Mouse (Mus musculus): ENCODE data around the gene Tbx3. TPM values are rescaled to one million over a fixed set of nuclear protein-coding genes. Genes with fewer than 3 reads are reported as not detected.
A peak's percentile ranks its signal among the peaks of the same experiment; 100 is the strongest.

The Tbx3 gene
- total RNA-seq, 2 experiments from 2014 or later = 3.5 to 3.6 TPM

DNA sequence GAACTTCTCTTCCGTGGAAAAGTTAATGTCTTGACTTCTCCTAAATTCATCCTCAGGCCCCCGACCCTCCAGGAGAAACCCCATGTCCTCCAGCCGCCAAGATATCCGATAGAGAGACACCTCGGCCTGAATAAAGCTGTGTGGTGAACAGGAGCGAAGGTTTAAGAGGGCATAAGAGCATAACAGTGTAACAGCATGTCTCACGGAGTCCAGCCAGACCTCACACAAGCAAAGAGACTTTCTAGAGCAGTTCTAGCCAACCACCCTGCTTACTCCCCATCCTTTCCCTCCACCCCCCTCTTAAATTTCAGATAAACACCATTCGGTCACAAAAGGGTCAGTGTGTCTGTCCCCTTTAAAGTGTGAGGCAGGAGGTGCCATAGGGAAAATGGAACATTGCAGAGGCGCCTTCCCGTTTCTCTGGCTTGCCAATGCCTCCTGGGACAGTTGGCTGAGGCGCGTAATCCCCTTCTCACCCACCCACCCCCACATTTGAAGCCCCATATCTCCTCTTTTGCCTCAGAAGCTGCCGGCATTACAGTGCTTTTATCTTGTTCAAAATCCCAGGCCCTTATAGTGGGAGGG is 3.0 kb upstream of the Tbx3 start:
- DNase-seq (ENCODE audit: low spot score in 2 of 2) = no peak
- H3K4me3 ChIP-seq = no peak overlapping the region
- H3K27ac ChIP-seq = no peak overlapping the region
- TF ChIP-seq CTCF (conservative IDR thresholded peaks at IDR 0.05) = no peak

DNA sequence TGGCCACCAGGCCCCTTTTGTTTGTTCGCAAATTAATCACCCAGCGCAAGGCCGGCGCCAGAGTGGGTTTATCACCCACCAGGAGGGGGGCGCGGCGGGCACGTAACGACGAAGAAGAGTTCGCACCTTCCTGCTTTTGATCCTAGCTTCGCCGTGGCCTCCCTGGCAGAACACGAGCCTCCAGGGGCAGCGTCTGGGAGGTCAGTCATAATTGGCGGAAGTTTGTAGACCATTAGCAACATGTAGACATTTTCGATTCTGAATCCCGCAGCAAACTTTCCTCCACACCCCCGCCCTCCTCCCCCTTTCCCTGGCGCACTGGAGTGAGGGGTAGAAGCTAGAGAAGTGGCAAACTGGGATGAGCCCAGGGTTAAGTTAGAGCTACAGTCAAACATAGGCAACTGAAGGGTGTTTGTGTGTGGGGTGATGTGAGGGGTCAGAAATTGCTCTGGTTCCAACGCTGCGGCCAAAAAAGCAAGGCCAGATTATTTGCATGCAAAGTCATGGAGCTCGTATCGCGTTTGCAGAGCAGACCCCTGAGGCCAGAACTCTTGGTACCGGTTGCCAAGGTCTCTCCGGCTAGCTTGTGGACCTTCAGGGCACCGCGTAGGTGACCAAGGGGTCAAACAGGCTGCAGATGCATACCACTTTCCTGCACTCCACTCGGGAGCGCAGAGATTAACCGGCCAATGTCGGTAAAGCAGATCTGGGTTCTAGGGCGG is 2.1 kb upstream of the Tbx3 start:
- TF ChIP-seq CTCF (conservative IDR thresholded peaks at IDR 0.05) = no peak
- H3K4me3 ChIP-seq = no peak overlapping the region
- H3K27ac ChIP-seq = no peak overlapping the region
- no peak for DNase-seq (ENCODE audit: low spot score in 2 of 2)

DNA sequence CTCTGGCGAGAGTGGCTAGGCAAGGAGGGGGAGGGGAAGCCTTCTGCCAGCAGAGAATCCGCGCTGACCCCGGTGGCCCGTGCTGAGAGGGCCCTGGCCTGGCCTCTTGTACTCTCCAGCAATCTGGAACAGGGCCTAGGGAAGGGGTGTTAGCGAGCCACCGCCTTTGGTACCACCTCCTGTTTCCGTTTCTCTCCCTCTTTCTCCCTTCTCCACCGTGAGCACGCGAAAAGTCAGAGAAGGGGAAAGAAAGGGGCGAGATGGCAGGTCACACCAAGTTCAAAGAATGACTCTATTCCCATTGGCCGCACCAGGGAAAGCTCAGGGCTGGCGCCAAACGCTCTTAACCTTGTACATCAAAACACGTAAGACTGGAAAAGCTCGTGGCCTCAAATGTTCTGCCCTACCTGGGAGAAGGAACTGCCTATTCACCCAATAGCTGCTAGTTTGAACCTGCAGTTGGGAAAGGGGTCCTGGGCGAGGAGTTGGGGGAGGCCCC is 1.5 kb upstream of the Tbx3 start:
- Histone ChIP-seq H3K27ac (no peak overlapping the region), H3K4me3 (no peak overlapping the region)
- DNase-seq (ENCODE audit: low spot score in 2 of 2) = no peak
- TF ChIP-seq CTCF (conservative IDR thresholded peaks at IDR 0.05) = no peak

DNA sequence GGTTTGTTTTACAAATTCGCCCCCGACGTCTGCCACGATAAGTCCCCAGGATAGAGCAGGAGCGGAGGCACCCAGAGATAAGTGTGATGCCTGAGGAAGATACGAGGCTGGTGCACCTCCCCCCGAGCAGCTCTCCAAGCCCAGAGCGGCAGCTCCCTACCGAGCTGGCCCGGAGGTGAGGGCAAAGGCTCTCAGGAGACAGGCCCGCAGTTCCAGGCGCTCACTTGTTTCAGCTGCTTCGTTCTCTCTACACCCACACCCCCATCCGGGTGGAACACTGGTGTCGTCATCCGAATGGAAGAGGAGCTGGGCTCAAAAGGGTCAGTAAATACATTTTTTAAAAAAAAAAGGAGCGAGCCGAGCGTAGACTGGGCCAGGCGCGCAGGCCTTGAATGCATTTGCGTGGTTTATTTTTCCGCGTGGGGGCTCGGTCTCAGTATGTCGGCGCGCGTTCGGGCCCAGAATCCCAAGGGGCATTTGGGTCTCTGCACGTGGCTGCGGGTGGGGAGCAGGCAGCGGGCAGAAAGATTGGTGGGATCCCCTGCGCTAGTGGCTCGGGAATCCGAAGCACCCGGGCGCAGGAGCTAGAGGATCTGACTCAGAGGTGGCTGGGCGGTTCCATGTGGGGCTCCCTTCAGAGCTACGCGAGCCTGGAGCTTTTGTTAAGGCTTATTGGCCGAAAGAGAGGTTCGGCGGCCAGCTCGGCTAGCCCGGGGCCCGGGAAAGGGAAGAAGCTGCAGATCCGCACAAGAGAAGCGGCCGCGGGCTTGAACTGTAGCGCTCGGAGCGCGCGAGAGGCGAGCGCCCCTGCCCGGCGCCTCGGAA is 516 bp upstream of the Tbx3 start:
- TF ChIP-seq CTCF (conservative IDR thresholded peaks at IDR 0.05) = no peak
- Histone ChIP-seq H3K4me3 (peak overlapping the region; percentile 34), H3K27ac (peak overlapping the region; percentile 72)
- peak in 1 of 2 experiments; percentile 6 for DNase-seq (ENCODE audit: low spot score in 2 of 2)

DNA sequence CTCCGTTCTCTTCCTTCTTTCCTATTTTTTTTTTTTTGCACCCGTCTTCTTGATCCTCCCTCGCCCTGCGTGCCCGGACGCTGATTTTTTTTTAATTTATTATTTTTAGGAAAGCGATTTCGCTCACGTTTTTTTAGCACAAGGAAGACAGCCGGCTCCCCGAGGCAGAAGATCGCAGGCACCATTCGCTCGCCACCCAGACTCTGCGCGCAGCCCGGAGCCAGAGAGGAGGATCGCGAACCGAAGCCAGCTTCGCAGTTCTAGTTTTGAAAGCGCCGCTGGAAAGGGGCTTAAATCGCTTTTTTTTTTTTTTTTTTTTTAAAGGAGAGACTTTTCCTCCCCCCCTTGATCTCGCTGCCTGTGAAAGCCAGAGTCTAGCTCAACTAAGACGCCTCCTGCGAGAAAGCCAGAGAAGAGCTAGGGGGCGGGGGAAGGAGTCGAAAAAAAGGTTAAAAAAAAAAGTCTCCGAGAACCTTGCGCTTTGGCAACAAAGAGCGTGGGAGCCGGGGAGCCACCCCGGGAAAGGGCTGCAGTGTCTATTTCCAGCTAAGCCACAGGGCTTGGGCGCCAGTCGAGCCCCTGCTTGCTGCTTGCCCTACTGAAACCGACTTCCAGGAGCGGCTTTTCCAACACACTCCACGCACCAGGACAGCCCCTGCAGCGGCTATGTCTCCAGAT is 794 bp downstream of the Tbx3 start:
- H3K4me3 ChIP-seq = peak overlapping the region; percentile 34
- no peak for TF ChIP-seq CTCF (conservative IDR thresholded peaks at IDR 0.05)
- peak overlapping the region; percentile 56 for H3K27ac ChIP-seq

DNA sequence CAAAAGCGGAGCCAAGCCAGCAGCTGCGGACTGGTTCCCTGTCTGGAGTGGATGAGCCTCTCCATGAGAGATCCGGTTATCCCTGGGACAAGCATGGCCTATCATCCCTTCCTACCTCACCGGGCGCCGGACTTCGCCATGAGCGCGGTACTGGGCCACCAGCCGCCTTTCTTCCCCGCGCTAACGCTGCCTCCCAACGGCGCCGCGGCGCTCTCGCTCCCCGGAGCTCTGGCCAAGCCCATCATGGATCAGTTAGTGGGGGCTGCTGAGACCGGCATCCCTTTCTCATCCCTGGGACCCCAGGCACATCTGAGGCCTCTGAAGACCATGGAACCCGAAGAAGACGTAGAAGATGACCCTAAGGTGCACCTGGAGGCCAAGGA is 1.5 kb downstream of the Tbx3 start:
- DNase-seq (ENCODE audit: low spot score in 2 of 2) = no peak
- Histone ChIP-seq H3K27ac (peak overlapping the region; percentile 56), H3K4me3 (peak overlapping the region; percentile 34)
- 0 out of 2 replicates have a peak, but pooled peaks have one; percentile 3 for TF ChIP-seq CTCF (conservative IDR thresholded peaks at IDR 0.05)

More for the DNA sequence above, 794 bp downstream of the Tbx3 start:
- no peak for DNase-seq (ENCODE audit: low spot score in 2 of 2)

DNA sequence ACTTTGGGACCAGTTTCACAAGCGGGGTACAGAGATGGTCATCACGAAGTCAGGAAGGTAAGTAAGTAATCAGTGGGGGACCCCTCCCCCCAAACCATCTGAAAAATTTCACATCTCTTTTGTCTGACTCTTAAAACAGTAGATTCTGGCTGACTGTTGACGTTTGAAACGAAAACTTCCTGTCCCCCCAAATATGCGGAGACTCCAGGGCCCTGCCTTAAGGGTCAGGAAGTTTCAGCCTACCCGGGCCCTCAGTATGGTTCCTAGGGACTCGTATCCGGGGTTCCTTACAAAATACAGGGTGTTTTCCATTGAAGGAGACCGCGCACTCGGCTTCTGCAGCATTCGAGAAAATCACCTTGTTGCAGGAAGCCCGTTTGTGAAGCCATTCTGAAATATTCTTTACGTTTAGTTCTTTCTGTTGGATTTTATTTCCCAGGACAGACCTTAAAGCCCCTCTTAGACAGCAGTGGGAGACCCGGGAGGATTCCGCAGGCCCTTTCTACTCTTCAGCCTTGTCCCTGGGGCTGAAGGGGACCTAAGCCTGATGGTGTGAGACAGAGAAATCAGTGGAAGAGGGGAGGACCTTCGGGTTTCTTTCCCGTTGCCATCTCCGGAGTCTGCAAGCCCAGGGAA is 2.0 kb downstream of the Tbx3 start:
- H3K4me3 ChIP-seq = peak overlapping the region; percentile 34
- TF ChIP-seq CTCF (conservative IDR thresholded peaks at IDR 0.05) = no peak
- peak overlapping the region; percentile 56 for H3K27ac ChIP-seq
- DNase-seq (ENCODE audit: low spot score in 2 of 2) = no peak

DNA sequence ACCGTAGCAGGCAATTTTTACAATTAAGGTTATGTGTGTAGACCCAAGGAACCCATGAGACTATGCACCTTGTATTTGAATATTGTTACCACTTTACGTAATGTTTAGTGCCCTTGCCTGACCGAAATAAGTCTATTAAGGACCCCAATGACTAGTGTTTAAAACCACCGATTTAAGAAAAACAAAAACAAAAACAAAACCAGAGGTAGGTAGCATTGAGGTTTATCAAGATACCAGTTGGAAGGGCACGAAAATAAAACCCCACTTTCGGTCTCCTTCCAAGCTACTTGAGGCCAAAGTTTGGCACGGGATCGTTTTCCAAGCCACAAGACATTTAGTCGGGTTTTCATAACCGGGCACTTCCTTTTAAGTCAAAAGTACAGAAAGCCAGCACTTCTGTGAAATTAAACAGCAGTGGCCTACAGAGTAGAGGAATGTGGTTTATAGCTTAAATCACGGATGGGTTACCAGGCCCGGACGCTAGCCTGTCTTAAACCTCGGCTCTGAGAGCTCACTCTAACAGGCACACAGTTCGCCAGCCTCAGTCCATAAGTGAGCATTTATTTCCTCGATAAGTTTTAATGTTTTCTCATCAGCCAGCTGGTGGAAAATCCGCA is 2.6 kb downstream of the Tbx3 start:
- DNase-seq (ENCODE audit: low spot score in 2 of 2) = no peak
- TF ChIP-seq CTCF (conservative IDR thresholded peaks at IDR 0.05) = no peak
- peak overlapping the region; percentile 34 for H3K4me3 ChIP-seq
- H3K27ac ChIP-seq = peak overlapping the region; percentile 56; the same call in 1 of the 2 replicates

DNA sequence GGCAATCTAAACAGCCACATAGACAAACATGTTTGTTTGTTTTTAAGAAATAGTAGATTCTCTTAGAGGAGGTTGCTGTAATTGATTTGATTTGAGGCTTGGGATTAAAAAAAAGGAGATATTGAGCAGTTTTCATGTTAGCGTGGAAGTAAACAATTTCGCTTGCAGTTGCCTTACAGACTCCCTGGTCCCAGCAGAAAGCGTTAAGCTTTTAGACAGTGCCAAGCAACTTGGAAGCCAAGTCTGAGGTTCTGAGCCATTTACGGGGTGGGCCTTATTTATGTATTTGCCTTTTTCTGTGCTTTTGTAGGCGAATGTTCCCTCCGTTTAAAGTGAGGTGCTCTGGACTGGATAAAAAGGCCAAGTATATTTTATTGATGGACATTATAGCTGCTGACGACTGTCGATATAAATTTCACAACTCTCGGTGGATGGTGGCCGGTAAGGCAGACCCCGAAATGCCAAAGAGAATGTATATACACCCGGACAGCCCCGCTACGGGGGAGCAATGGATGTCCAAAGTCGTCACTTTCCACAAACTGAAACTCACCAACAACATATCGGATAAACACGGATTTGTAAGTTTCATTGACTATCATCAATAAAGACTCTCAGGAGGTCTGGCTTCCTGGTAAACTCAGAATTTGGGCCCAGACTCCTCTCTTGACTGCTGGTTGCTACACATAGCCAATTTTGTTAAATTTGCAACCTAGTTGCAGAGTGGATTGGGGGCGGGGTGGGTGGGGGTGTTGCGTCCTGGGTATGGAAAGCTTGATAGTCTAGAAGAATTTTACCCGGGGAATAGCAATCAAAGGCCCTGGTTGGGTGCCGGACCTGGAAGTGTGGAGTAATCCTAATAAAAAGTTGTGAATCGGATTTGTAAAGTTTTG is 3.5 kb downstream of the Tbx3 start:
- no peak overlapping the region for H3K27ac ChIP-seq
- peak overlapping the region; percentile 34; the same call in 1 of the 2 replicates for H3K4me3 ChIP-seq
- no peak for TF ChIP-seq CTCF (conservative IDR thresholded peaks at IDR 0.05)
- DNase-seq (ENCODE audit: low spot score in 2 of 2) = no peak

DNA sequence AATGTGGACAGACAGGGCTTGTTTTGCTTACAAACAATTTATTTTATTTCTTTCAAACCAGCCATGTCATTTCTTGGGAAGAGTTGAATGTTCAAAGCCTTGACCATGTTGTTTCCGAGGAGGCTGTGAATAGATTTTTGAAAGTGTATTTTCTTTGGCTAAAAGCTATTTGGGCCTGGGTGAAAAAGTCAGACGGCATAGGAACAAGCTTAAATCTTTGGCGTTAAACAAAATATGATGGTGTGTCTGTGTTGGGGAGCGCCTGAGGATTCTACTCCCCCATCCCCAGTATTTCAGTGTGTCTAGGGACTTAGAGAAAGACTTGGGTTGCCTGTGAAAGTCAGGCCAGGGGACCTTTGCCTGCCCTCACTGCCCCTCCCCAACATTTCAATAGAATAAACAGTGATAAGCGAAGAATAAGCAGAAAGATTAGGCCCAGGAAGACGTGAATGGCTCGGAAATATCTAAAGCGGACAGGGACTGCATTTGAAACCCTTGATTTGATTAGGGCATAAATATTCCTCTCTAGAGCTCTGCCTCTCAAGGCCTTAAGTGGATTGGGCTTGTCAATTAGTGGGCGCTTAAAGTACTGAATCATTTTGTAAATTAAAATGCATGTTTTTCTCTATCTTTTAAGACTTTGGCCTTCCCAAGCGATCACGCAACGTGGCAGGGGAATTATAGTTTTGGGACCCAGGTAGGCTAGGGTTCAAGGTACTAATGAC is 4.3 kb downstream of the Tbx3 start:
- H3K27ac ChIP-seq = no peak overlapping the region
- DNase-seq (ENCODE audit: low spot score in 2 of 2) = no peak
- peak overlapping the region; percentile 34; the same call in 1 of the 2 replicates for H3K4me3 ChIP-seq
- no peak for TF ChIP-seq CTCF (conservative IDR thresholded peaks at IDR 0.05)
